Mouse (Mus musculus) 3134 (cell line): Measurements from ENCODE around the gene Kcnip2.

Experiments
- DNase-seq: peaks from one replicate; pipeline ENCODE4 v3.0.0-alpha.2; 2011; ENCODE audit warnings: low spot score; ENCODE audit not compliant: insufficient read length; ENCODE audit errors: extremely low read depth

The Kcnip2 gene

DNA sequence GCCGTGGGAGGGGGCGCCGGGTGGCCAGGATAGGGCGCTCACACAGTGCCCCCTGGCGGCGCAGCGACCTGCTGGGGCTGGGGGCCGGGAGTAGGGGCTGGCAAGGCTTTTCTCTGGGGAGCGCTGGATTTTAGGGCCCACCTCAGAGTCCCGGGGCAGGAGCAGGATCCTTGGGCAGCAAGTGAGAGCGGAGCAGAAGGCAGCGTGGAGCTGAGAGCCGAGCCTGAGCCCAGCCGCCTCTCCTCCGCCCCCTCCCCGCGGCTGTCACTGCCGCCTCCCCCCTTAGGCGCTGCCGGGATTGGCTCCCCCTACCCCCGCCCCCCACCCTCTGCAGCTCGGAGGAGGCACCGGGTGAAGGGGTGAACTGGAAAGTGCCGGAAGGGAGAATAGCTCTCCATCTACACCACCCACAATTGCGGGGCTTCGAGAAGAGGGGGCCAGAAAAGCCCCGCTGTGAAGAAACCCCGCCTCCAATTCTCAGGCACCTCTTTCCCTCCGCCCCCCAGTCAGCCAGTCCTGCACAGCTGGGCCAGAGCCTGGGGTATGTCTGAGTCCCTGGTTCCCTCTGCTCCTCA lies at the start of gene Kcnip2:
Kcnip2 (minus strand) TSS at position 231 of the 575 bp plus-strand sequence.
- no peak for DNase-seq

DNA sequence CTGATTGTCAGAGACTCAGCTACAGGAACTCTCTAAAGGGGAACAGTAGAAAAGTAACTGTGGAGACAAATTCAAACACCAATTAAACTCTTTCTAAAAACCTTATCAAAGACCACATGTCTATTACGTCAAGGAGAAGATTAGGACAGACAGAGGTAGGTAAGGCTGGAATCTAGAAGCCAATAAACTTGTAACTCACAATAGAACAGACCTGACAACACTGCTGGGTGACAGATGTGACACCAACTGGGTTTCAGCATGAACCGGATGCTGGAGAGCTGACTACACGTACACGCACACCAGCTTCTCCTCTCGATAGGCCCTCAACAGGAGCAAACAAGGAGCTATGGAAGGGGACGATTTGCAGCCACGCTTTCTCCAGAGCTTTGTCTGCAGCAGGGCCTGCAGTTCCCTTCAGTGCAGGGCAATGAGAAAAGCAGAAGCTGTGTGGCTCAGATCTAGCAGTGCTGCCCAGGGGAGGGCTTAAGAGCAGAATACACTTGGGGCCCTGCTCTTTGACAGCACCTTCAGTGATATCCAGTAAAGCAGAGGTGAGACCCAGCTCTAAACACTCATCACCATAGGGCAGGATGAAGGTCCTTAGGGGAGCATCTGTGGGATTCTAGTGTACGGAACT lies 39.5 kb upstream of the Kcnip2 start:
- no peak for DNase-seq

DNA sequence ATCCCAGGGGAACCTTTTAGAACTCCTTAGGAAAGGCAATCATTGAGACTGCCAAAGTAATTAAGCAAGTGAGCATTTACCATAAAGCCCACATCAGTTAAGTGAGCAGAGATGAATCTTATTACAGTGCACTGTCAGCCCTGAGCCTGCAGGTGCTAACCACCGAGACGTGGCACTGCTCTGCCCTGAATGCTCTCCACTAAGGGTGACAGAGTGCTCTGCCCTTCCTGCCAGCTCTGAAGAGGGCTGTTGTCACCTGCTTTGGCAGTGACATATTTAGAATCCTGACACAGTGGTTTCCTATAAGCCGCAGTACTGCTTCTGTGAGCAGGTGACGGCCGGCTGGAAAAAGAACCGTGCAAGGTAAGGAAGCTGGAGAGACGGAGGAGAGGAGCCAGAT lies 38.7 kb upstream of the Kcnip2 start:
- DNase-seq = no peak

DNA sequence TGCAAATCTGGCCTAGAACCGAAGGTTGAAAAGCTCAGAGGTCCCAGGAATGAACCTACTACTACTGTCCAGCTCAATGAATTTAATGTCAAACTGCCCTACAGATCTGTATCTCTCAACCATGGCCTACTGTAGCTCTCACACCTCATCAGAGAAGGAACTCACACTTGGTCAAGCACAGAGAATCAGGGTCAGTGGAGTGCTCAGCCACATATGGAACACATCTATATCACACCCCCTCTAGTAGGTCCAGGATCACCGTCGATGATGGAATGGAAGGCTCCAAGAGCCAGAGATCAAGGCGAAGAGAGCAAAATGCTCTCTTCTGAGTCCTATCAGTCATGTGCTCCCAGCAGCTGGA lies 31.9 kb upstream of the Kcnip2 start:
- no peak for DNase-seq

DNA sequence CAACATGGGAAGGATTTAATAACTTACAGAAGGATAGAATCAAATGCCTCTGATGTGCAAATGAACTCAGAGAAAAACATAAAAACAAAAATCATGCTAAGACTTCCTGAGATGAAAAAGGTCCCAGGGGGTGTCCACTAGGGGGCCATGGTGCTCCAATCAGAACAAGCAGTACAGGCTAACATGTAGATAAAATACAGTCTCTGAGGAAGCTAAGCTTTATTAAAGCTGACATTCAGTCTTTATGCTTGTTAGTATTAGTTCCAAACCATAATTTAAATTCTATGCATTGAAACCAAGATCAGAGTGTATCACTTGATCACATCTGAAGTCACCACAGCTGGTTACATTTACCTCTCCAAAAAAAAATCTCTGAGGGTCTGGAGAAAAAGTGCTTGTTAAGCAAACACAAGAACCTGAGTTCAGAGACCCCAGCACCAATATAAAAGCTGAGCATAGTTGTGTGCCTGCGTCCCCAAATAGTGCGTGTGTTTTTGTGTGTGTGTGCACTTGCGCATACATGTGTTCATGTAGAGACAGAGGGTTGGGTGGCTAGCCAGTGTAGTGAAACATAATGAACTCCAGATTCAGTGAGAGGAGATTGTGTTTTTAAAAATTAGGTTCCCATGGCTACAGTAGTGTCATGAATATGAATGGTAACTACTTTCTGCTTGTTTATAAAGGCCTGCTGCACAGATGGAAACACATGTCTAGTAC lies 31.3 kb upstream of the Kcnip2 start:
- no peak for DNase-seq

DNA sequence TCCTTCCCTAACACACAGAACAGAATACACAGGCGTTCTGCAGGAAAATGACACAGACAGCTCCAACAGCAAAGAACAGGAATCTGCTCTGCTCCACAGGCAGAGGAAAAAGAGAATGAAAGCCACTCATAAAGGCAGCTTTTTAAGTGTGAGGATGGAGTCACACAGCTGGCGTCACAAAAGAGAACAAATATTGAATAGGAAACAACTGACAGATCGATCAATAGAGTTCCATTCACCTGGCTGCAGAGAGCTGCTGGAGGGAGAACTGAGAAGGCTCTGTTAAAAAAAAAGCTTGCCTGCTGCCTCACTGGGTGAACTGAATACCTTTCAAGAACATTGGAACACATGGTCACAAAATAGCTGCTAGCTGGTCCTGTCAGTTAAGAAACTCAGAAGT lies 28.3 kb upstream of the Kcnip2 start:
- DNase-seq = no peak

DNA sequence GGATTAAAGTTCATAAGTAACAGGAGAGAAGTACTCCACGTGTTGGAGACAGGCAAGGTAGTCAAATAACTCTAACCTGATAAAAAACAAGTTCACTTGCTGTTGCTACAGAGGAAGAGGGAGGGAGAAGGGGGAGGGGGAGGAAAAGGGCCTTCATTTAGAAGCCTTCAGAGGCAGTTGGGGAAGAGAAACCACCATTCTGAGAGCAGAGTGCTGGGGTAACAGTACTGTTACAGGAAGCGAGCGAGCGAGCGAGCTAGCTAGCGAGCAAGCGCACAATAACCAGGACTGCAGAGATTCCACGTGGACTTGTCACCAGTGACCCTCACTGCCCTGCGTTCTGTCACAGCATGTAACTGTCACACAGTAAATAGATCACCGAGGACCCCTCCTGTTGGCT lies 27.6 kb upstream of the Kcnip2 start:
- DNase-seq = no peak

DNA sequence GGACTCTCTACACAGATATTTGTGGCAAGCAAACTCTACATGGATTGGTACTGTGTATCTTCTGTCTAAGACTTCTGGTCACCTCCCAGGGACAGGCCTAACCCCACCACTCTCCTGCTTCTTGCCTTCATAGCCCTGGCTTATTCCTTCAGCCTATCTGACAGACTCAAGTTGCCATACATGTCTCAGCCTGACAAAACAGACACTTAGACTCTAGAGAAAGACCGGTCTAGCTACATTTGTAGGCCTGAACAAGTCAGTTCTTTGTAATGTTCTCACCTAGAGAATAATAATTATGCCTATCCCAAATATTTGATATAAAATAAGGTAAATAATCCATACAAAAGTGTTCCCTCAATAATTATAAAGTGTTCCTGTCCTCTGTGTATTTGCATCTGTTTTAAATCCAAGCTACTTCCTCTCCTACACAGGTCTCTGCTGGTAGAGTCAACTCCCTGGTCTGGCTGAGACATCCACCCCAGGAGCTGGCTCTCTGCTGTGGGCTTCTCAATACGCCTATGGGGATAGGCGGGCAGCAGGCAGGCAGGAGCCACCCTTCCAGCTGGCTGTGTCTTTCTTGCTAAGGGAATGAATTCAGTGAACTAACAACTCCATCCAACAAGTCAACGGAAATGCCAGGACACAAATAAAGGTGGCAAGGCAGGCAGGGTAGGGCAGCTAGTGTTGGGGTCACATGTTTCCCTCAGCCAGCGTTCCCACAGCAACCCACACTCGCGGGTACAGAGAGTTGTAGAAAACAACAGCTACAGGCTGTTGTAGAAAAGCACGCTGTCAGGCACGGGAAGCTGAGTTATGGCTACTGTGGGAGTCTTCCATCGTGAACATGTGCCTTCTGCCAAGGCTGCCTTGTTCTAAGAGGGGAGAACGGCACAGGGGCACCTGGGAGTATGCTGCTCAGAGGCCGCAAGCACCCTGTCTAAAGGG lies 21.5 kb upstream of the Kcnip2 start:
- DNase-seq = no peak

DNA sequence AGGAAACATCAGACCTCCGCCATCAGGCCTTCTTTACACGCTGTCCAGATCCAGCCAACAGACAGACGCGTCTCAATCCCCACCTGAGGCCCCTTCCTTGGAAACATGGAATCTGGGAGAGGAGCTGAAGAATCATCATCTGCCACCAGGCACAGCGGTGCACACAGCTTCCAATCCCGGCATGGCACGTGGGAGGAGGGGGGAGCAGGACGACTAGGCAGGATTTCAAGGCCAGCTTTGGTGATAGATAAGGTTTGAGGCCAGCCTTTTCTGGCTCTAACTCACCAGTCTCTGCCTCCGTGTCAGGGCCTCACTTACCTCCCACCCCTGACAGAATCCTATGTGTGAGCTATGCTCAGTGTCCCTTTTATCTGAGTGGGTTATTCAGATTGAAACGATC lies 19.6 kb upstream of the Kcnip2 start:
- no peak for DNase-seq

DNA sequence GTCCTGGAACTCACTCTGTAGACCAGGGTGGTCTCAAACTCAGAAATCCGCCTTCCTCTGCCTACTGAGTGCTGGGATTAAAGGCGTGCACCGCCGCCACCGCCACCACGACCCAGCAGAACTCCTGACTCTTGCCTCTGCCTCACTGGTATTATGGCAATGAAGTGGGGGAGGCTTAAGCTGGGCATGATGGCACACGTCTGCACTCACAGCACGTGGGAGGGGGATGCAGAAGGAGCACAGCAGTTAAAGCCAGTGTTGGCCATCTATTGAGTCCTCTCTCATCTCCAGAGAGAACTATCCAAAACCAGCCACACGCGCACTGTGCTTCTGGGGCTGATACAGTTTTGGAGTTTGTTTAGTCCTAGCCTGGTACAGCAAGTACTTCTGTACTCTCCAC lies 17.8 kb upstream of the Kcnip2 start:
- no peak for DNase-seq

DNA sequence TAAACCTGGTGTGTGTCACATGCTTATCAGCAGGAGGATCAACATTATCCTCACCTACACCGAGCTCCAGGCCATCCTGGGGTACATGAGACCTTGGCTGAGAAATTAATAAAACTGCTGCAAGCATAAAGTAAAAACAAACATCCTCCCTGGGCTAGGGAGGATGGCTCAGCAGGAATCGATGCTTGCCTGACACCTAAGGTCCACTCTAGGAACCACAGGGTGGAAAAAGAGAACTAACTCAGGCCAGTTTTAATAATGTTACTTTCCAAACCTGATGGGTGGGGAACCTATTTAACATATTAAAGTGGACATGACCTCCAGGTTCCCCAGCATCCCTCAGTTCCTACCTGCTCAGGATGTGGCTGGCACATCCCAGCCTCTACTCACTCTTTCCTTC lies 14.8 kb upstream of the Kcnip2 start:
- DNase-seq = no peak

DNA sequence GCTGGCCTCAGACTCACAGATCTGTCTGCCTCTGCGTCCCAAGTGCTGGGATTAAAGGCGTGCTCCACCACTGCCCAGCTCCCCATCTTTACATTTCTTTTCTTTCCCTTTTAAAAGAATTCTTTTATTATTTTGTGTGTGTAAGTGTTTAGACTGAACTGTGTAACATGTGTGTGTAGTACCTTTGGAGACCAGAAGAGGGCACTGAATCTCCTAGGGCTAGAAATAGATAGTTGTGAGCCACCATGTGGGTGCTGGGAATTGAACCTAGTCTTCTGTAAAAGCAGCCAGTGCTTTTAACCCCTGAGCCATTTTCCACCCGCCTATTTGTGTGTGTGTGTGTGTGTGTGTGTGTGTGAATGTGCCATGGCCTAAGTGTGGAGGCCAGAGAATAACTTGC lies 11.9 kb upstream of the Kcnip2 start:
- DNase-seq = no peak

DNA sequence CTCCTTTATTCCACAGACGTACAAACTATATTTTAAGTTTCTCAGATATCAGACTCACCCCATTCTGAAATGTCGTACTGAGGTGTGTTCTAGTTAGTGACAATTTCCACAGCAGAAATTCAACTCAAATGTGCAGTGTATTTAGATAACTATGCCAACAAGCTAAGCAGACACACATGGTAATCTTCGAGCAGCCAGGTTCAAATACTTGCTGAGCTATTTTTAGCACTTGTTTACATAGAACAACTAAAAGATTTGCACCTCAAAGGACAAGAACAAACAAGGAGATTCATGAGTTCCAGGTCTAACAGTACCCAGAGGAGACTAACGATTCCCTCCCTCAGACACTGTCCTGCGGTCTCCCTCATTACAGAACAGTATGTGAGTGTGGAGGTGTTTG lies 11.3 kb upstream of the Kcnip2 start:
- no peak for DNase-seq

DNA sequence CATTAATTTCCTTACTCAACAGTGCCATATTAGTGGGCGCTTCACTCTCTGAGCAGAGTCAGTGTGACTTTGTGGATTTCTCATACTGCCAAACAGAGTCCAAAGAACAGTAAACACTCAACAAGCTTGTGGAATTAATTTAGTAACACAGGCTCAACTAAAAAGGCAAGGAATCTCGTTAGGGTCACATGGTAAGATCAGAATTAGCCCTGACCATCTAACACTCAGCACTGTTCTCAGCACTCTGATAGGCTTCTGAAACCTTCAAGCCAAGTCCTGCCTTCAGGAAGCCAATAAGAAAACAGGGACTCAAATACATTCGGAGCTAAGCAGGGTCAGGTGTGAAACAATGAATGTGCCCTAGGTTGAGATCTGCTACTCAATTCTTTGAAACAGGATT lies 10.3 kb upstream of the Kcnip2 start:
- DNase-seq = no peak

DNA sequence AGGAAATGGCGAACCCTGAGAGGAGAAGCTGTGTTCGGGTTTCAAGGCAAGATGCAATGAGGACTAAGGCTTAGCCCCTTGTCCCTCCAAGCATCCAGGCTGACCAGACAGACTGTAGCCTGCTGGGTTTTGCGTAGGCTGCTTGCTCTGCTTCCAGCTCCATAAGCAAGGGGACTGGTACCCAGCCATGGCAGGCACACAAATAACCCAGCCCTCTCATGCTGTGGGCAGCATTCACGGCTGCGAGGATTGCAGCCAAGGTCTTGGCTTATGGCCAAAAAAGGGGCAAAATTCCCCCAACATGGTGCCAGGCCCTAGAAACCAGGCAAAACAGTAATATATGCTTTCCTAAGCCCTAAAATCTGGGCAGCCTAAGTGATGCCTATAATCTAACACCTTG lies 6.0 kb upstream of the Kcnip2 start:
- DNase-seq = no peak

DNA sequence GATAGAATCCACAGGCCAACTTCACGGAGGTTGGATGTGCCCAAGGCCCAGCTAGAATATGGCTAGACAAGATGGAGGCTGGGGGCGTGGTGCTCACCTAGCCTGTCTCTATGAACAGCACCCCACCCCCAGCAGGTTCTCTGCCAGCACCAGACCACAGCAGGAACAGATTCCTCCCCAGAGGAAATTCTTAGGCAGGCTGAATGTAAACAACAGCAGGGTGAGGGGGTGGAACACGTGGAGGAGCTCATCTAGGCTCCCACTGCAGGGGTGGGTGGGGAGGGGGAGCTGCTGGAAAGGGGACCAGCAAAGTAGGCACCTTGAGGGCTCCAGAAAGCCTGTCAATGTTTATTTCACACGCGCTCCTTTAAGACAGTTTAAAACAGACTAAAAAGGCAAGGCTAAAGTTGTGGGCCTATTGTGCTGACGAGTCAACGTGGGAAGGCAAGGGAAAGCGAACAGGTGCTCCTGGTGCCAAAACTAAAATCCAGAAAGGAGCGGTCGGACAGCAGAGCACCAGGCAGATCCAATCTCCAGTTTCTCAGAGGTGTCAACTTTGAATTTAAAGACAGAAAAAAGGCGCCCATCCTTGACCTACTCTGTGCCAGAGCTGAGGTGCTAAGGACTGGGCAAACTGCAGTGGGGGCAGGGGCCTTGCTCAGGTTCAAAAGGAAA lies 2.1 kb upstream of the Kcnip2 start:
- no peak for DNase-seq

DNA sequence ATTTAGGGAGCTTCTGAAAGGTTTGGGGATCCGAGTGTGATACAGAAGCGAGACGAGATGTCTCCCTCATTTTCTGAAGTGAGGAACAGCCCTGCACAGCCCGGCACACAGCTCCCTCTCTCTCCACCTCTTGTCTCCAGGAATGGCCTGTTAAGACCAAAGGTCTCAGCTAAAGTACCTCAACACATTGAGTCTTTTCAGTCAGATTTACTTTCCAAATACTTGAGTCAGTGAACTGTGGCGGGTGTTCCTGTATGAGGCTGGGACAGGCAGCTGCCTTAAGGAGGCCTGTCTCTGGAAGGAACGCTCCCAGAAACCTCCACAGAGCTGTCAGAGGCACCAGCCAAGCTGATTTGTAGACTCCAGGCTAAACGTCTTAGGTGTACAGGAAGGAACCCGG lies 866 bp upstream of the Kcnip2 start:
- DNase-seq = no peak

DNA sequence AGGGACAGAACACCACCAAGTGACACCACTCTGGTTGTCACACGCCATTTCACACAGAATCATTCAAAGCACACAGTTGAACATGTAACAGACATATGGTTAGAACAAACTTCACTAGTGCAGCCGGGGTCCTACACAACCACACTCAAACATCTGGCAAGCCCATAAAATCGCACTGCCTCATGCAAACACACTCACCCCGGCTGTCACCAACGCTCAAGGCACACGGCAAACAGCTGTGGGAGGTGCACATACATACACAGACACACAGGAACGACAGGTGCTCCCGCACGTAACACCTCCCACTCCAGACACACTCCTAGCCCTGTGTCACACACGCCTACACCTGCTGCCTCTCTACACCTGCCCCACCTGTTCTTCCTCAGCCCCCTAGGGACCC lies 691 bp downstream of the Kcnip2 start:
- no peak for DNase-seq

DNA sequence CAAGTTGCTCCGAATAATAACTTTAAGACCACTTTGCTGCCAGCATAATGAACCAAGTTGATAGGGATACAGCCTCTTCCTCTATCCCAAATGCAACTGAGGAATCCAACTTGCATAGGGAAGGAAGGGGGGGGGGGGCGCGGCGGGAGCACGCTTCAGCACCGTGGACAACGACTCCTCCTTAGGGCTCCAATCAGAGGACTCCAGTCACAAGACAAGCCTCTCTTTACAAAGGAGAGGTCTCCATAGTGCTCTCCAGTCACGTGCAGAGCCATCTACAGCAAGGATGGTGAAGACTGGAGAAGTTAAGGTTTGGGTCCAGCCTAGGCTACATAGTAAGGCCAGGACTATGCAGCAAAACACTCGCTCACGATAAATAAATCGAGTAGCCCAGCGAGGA lies 2.1 kb downstream of the Kcnip2 start:
- no peak for DNase-seq

DNA sequence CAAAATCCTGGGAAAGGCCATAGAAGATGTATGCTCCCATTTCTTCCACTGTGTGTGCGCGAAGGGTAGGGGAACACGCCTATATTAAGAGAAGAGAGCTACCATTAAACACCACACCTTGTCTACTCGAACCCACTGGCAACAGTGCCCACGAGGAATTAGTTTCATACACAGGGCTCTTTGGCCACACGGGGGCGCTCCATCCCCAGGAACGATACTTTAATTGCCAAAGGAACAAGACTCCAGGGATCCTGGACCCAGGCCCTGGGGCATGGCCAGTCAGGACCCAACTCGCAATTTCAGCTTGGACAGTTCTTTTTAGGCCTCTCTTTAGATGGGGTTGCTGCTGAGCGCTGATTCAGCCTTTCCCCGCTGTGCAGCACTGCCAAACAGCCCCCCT lies 2.6 kb downstream of the Kcnip2 start:
- no peak for DNase-seq
